Mouse (Mus musculus) bone marrow macrophage, adult 2 months (primary cell): Measurements from ENCODE around the gene Krtap24-1. TPM values are rescaled to one million over a fixed set of nuclear protein-coding genes. Genes with fewer than 3 reads are reported as not detected.

Source experiments
- H3K27ac ChIP-seq: 2 replicates; pipeline ENCODE4 v1.5.1; 2012; ENCODE audit warnings: low read depth, low read length; ENCODE audit not compliant: insufficient read depth
- H3K4me1 ChIP-seq: 2 replicates; pipeline ENCODE4 v1.6.1; 2012; ENCODE audit warnings: low read length; ENCODE audit not compliant: control insufficient read depth, insufficient read depth
- H3K4me3 ChIP-seq: 2 replicates; pipeline ENCODE4 v1.5.1; 2012; ENCODE audit warnings: mild to moderate bottlenecking, low read length, moderate library complexity; ENCODE audit not compliant: insufficient read depth
- CTCF ChIP-seq: IDR thresholded peaks from 2 replicates; pipeline ENCODE4 v1.5.1; 2012; ENCODE audit warnings: low read depth, mild to moderate bottlenecking, low read length, moderate library complexity
- POLR2A ChIP-seq: IDR thresholded peaks from 2 replicates; pipeline ENCODE4 v1.6.1; 2012; ENCODE audit warnings: mild to moderate bottlenecking, low read depth, low read length, borderline replicate concordance
- polyA plus RNA-seq: library from polyadenylated mRNA; stranded (reverse); fragments of >200 nt; gene quantifications from 2 replicates; pipeline ENCODE4 v1.2.4, GENCODE M21; 2012; ENCODE audit not compliant: missing spikeins, insufficient read depth, insufficient read length

Gene Krtap24-1
- polyA plus RNA-seq: not detected in 2 replicates

DNA sequence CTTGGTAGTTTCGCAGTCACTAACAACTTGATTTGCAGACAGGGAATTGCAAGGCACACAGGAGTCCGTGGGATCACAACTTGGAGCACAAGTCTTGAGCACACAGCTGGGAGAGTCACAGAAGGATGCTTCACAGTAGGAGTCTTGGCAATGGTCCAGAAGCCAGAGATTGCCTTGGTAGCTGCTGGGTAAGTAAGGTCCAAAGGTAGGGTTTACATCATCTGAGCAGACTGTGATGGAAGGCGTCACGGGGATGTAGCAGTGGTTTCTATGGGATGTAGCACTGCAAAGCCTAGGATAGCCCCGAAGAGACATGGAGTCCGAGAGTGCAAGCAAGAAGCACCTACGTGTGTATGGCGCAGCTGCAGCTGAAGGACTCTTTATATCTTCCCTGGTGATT lies at the start of gene Krtap24-1:
TSS of gene Krtap24-1 (minus strand) at position 358 of the 400 bp plus-strand sequence.
- no peak for TF ChIP-seq POLR2A
- no peak for TF ChIP-seq CTCF
- no peak within 1 kb of the TSS for H3K4me3 ChIP-seq
- no peaks in the 10 kb centered on the region for H3K4me1 ChIP-seq
- no peak within 1 kb of the TSS for H3K27ac ChIP-seq

DNA sequence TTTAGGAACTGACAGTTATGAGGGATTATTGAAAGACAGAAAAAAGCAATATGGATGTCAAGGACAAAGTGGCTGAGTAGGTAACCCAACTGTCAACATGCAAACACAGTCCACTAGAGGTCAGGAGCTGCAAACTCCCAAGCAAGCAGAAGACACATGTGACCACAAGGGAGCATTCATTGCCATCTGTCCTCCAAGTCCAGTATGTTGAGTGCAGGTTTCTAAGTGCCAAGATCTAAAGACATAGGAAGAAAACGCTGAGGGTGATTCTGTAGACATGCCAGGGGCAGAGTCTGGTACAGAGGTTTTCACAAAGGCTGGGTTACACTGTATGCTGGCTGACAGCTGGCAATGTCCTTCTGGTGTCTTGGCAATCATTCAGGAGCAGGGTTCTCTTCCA lies 45.3 kb upstream of the Krtap24-1 start:
- TF ChIP-seq CTCF (no peak), POLR2A (no peak)

DNA sequence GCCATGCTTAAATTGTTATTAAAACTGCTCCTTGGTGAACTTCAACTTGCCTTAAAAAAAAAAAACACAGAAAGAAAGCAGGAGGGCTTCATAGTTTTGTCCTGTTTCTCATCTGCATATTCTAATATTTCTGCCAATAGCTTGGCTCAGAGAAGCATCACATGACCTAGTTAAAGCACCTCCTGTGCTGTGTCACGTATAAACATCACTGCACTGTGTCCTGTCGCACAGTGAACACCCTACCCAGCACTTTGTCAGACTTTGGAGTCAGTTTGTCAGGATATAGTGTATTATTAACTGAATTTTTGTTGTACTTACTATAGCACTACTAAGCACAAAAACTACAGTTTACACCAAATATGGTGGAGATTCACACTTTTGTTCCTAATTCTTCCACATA lies 39.9 kb upstream of the Krtap24-1 start:
- Histone ChIP-seq H3K27ac (no peak overlapping the region), H3K4me1 (no peaks in the 10 kb centered on the region)
- TF ChIP-seq CTCF (no peak), POLR2A (no peak)

More for the DNA sequence above, 45.3 kb upstream of the Krtap24-1 start:
- no peak overlapping the region for H3K4me3 ChIP-seq
- no peak overlapping the region for H3K27ac ChIP-seq
- no peaks in the 10 kb centered on the region for H3K4me1 ChIP-seq

DNA sequence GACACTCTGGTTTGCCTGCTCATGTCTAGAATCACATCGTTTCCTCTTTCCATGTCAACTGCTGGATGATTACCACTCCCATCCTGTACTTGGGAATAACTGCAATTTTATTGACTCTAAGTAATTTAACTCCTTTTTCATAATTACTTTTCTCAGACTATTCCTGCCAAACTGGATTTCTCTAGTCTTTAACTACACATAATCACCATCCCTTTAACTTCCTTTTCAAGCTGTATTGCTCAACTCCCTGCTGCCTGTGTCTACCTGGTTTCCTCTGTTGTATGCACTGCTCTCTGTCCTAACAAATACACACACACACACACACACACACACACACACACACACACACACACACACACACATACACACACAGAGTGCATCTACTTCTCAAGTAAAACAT lies 39.0 kb upstream of the Krtap24-1 start:
- Histone ChIP-seq H3K4me1 (no peaks in the 10 kb centered on the region), H3K4me3 (no peak overlapping the region), H3K27ac (no peak overlapping the region)
- no peak for TF ChIP-seq CTCF

More for the DNA sequence above, 39.9 kb upstream of the Krtap24-1 start:
- no peak overlapping the region for H3K4me3 ChIP-seq

DNA sequence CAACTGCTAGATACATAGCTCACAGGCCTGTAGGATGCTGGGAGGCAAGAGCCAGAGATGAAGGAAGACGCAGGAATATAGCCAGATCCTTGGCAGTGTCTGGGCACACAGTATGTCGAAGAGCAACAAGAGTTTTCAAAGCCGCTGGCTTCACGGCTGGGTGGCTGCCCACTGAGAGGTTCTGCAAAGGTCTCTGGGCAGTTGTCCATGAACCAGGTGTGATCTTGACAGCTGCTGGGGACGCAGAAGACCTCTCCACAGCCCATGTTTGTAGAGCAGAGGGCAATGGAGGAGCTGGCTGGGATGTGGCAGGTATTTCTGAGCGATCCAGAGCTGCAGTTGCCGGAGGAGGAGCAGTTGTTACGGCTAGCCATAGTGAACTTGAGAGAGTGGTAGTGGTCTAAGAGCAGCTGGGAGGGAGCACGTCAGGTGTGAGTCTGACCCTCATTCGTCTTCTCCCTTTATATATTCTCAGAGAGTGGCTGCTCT lies 35.3 kb upstream of the Krtap24-1 start, which contains the start of gene Krtap26-1:
TSS of gene Krtap26-1 (minus strand) at position 439 of the 489 bp plus-strand sequence.
- H3K4me1 ChIP-seq: no peaks in the 10 kb centered on the region
- TF ChIP-seq CTCF (no peak), POLR2A (no peak)
- no peak within 1 kb of the TSS for H3K27ac ChIP-seq
- no peak within 1 kb of the TSS for H3K4me3 ChIP-seq

DNA sequence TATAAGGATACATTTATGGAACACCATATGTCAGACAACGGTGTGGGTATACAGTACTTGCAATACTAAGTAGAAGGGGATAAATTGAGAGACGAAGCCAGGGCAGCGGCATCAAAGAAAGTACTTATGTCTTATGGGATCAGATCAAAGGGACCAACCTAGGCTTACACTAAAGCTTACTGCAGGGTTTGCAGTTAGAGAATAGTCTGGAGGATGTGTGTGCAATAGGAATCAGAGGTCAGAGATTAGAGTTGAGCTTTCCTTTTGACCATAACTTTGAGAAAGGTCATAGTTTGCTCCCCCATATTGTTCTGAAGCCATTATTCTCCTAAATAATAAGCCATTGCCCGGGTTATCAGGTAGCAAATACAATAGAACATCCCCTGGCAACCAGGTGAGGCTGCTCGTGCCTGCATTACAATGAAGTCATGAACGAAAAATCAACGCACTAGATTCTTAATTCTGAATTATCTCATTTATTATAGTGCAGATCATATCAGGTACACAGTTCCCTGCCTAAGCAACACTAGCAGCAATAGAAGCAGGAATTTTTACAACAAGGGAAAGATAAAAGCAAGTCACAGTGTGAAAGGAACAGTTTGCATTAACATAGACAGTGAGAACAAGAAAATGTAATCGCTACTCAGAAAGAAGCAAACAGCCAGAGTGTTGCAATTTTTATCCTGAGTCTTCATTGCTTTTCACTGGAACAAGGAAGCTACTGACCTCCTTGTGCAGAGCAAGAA lies 34.5 kb upstream of the Krtap24-1 start:
- no peak for TF ChIP-seq POLR2A
- H3K4me1 ChIP-seq: no peaks in the 10 kb centered on the region
- no peak overlapping the region for H3K4me3 ChIP-seq
- H3K27ac ChIP-seq: no peak overlapping the region

DNA sequence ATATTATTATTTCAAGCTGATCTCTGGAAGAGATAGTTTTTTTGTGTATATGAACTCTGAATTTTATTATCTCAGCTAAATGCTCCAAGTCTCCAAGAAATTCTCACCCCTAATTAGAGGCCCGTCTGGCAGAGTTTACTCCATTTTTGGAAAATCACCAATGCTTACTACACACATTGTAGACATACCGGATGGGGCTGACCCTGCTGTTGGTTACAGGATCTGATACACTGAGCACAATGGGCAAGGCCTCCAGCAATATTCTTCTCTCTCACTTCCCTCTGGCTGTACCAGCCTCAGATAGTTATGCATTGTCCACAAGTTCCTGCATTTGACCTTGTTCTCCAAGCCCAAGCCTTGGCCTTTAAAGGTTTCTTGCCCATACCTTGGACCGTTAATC lies 28.0 kb upstream of the Krtap24-1 start:
- H3K4me3 ChIP-seq: no peak overlapping the region
- TF ChIP-seq CTCF (no peak), POLR2A (no peak)

DNA sequence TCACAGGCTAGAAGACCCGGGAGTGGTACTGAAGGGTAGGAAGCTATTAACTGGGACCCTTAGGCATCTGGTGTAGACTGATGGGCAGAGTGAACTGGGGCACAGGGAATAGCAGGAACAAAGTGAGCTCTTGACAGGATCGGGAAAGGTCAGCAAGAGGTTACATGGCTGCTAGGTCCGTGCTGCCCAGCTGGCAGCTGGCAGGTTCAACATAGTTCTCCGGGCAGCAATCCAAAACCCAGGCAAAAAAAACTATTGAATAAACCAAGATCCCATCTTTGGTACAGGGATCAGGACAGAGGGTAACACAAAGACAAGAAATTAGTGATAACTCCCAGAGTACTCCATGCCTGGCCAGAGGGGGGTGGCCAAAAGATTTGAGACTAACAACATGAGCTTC lies 23.1 kb upstream of the Krtap24-1 start:
- no peaks in the 10 kb centered on the region for H3K4me1 ChIP-seq

More for the DNA sequence above, 28.0 kb upstream of the Krtap24-1 start:
- Histone ChIP-seq H3K4me1 (no peaks in the 10 kb centered on the region), H3K27ac (no peak overlapping the region)

DNA sequence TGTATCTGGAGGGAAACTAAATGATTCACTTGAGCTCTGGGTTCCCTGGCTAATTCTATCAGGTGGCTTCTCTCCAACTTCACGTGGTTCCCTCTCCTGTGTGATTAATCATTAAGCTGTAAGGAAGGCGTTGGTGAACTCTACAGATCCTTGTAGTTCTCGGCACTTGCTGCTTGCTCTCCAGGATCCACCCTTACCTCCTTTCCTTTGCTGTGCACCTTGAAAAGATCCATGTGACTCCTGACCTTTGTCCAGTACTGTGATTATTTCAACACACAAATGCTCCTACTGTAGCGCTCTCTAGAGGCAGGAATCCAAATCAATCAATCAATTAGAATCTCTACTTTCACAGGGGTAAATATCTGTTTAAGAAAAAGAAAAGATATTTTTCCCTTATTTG lies 19.4 kb upstream of the Krtap24-1 start:
- Histone ChIP-seq H3K4me3 (no peak overlapping the region), H3K4me1 (no peaks in the 10 kb centered on the region), H3K27ac (no peak overlapping the region)
- TF ChIP-seq CTCF (no peak), POLR2A (no peak)

More for the DNA sequence above, 23.1 kb upstream of the Krtap24-1 start:
- H3K27ac ChIP-seq: no peak overlapping the region
- no peak overlapping the region for H3K4me3 ChIP-seq
- no peak for TF ChIP-seq POLR2A
- TF ChIP-seq CTCF: no peak

DNA sequence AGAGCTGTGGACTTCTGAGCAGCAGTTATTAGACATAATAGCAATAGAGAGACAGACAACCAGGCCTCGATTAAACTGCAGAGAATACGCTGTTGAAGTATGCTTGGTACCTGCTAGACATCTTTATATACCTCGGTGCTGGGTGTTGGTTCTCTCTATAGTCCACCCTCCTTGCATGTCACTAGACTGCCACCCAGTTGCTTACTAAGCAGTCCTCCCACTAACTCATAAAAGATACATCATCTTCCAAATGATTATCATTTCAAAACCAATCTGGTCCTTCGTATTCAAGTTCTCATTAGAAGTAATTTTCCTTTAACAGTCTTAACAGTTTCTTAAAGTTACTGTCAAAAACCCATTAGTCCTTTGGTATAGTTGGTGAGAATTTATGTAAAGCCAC lies 15.5 kb upstream of the Krtap24-1 start, which contains the start of gene 2310079G19Rik:
TSS of gene 2310079G19Rik (minus strand) at position 101 of the 400 bp plus-strand sequence.
- Histone ChIP-seq H3K27ac (no peak within 1 kb of the TSS), H3K4me1 (no peaks in the 10 kb centered on the region), H3K4me3 (no peak within 1 kb of the TSS)
- no peak for TF ChIP-seq POLR2A
- no peak for TF ChIP-seq CTCF
